Mouse (Mus musculus) MEL (cell line): ENCODE measurements around the gene Zfp202.
"Not testable (repeated sequence)": the region's sequence is repeated elsewhere in the genome, so short reads cannot be mapped to it uniquely, and the experiment has no call there.

Experiments used
- MAZ ChIP-seq: IDR thresholded peaks from 2 replicates; pipeline ENCODE4 v1.6.1; 2012; ENCODE audit warnings: low read depth, mild to moderate bottlenecking, inconsistent platforms, low read length, improper control_type of control experiment
- MYB ChIP-seq: IDR thresholded peaks from 2 replicates; pipeline ENCODE4 v1.6.1; 2011; ENCODE audit warnings: mild to moderate bottlenecking, low read depth, low read length, improper control_type of control experiment
- POLR2AphosphoS2 ChIP-seq: IDR thresholded peaks from 2 replicates; pipeline ENCODE4 v1.6.1; 2011; ENCODE audit warnings: low read length, improper control_type of control experiment

GRCm38 (mm10) chr9:40185166-40185565 is 7.0 kb upstream of the Zfp202 start:
- not testable (repeated sequence) for TF ChIP-seq POLR2AphosphoS2, MYB, MAZ
